Mouse (Mus musculus) heart, postnatal 10 days (tissue): ENCODE measurements around the gene Gorasp1. TPM values are rescaled to one million over a fixed set of nuclear protein-coding genes. Genes with fewer than 3 reads are reported as not detected.

ENCODE experiments used
- DNase-seq, 2 experiments: peaks; one replicate each; pipeline ENCODE4 v3.0.0; 2021
- intact Hi-C: fragments of 180-260 bp; cut with DNase I; formaldehyde crosslinking; loops from one replicate; pipeline ENCODE4 v1.15.1; 2025
- total RNA-seq, 2 experiments: library from RNA; stranded (reverse); gene quantifications; 2 replicates each; pipeline ENCODE4 v1.2.3; 2021

The Gorasp1 gene
- total RNA-seq, 2 experiments from 2014 or later: 19.1 to 22.9 TPM

DNA sequence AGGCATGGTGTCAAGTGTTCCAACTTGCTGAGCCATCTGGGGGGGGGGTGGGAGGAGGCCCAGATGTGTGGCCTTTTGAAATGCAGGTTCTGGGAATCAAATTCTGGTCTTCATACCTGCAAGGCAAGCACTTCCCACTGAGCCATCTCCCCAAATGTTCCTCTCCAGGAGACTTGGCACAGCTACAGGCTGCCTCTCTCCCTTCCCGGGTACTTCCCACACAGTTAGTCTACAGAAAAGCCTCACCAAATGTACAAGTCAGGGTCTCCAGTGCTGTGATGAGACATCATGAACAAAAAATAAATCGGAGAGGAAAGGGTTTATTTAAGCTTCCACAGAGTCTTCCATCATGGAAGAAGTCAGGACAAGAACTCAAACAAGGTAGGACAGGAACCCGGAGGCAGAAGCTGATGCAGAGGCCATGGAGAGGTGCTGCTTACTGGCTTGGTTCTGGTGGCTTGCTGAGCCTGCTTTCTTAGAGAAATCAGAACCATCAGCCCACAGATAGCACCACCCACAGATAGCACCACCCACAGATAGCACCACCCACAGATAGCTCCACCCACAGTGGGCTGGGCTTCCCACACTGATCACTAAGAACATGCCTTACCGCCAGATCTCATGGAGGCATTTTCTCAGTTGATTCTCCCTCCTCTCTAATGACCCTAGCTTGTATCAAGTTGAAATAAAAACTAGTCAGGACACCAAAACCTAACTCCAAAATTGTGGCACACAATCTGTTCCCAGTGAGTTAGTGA lies 50.0 kb downstream of the Gorasp1 start:
- intact Hi-C loops: no loop called here
- DNase-seq: no peak

Other genes with a start within 250 kb of the Gorasp1 start
- gene Scn10a, start 218.2 kb downstream of the Gorasp1 start, total RNA-seq: 1 to 10 TPM in 1 of 2 experiments, under 1 TPM in 1; 0.82 to 1.0 TPM
- gene Scn11a, start 112.1 kb downstream of the Gorasp1 start, total RNA-seq: under 1 TPM; 0.07 to 0.12 TPM
- 10 to 100 TPM; 29.8 to 30.3 TPM for gene Wdr48, start 42.7 kb downstream of the Gorasp1 start, total RNA-seq
- gene Ttc21a, start within 50 bp of the Gorasp1 start, total RNA-seq: not detected
- gene Csrnp1, start 47.1 kb upstream of the Gorasp1 start, total RNA-seq: 10 to 100 TPM in 1 of 2 experiments, 1 to 10 TPM in 1; 9.9 to 19.0 TPM
- gene Xirp1, start 86.0 kb upstream of the Gorasp1 start, total RNA-seq: 100 to 1,000 TPM; 147 to 150 TPM
- 1 to 10 TPM; 3.9 to 7.1 TPM for gene Cx3cr1, start 132.3 kb upstream of the Gorasp1 start, total RNA-seq
- not detected for gene Ccr8, start 154.5 kb upstream of the Gorasp1 start, total RNA-seq
- gene Slc25a38, start 172.8 kb upstream of the Gorasp1 start, total RNA-seq: 10 to 100 TPM; 10.2 to 11.7 TPM
- 100 to 1,000 TPM; 624 to 658 TPM for gene Rpsa, start 190.1 kb upstream of the Gorasp1 start, total RNA-seq
- not detected for gene Mobp, start 212.1 kb upstream of the Gorasp1 start, total RNA-seq